Comparison of ENCODE assay signal across 35 mouse cellular contexts in genomic region chr16:76774032-76774431, GRCm38 (mm10).
"Had no signal": no experiment of that assay in that cellular context is flagged by ENCODE, and none has a peak within 500 bp of the region (broad histone marks: within the 10 kb centered on the region; RNA-seq: fewer than 3 reads in every experiment).

No protein-coding gene starts in this region.

- DNase-seq: heart, adult 2 months; heart, postnatal 10 days; heart, postnatal 14 days; heart, postnatal 36 days; heart, postnatal 4 days; kidney, adult 11 months; kidney, adult 18-20 months; kidney, adult 2 months; kidney, adult 8-10 months; kidney, adult 9 months; kidney, postnatal 10 days; kidney, postnatal 14 days; kidney, postnatal 25 days; kidney, postnatal 36 days; kidney, postnatal 4 days; layer of hippocampus, adult 9-11 months had no signal

- H3K27ac ChIP-seq: heart, adult 2 months; heart, embryonic 10.5 days; heart, embryonic 13.5 days; heart, embryonic 15.5 days; hindbrain, embryonic 10.5 days; hindbrain, embryonic 12.5 days; hindbrain, embryonic 13.5 days; hindbrain, embryonic 14.5 days; hindbrain, embryonic 15.5 days; hindbrain, postnatal 0 days; intestine, embryonic 15.5 days; kidney, embryonic 15.5 days; kidney, postnatal 0 days; layer of hippocampus, adult 2 months had no signal

- H3K4me3 ChIP-seq: heart, adult 2 months; heart, embryonic 10.5 days; heart, embryonic 12.5 days; heart, embryonic 13.5 days; heart, embryonic 15.5 days; hindbrain, embryonic 10.5 days; hindbrain, embryonic 12.5 days; hindbrain, embryonic 13.5 days; hindbrain, embryonic 15.5 days; intestine, embryonic 15.5 days; kidney, embryonic 15.5 days; layer of hippocampus, adult 2 months had no signal

- H3K9me3 ChIP-seq: heart, embryonic 10.5 days; heart, embryonic 12.5 days; heart, embryonic 13.5 days; heart, embryonic 15.5 days; hindbrain, embryonic 10.5 days; hindbrain, embryonic 12.5 days; hindbrain, embryonic 13.5 days; hindbrain, embryonic 15.5 days; intestine, embryonic 15.5 days; kidney, embryonic 15.5 days had no signal

- ATAC-seq: hindbrain, embryonic 16.5 days; hindbrain, postnatal 0 days; inflammation-experienced regulatory T-cells, adult 6 months; intestine, embryonic 15.5 days; intestine, embryonic 16.5 days; intestine, postnatal 0 days had no signal

- H3K4me1 ChIP-seq: heart, embryonic 10.5 days; heart, embryonic 12.5 days; heart, embryonic 13.5 days; heart, embryonic 15.5 days; hindbrain, embryonic 12.5 days; hindbrain, embryonic 13.5 days; hindbrain, embryonic 15.5 days; intestine, embryonic 15.5 days; kidney, embryonic 15.5 days had no signal

- H3K4me2 ChIP-seq: heart, embryonic 11.5 days; heart, embryonic 12.5 days; heart, embryonic 13.5 days; heart, embryonic 15.5 days; hindbrain, embryonic 12.5 days; hindbrain, embryonic 13.5 days; hindbrain, embryonic 14.5 days; hindbrain, embryonic 15.5 days; intestine, embryonic 15.5 days; kidney, embryonic 15.5 days had no signal

- H3K27me3 ChIP-seq: heart, embryonic 12.5 days; heart, embryonic 13.5 days; heart, embryonic 15.5 days; hindbrain, embryonic 12.5 days; hindbrain, embryonic 13.5 days; hindbrain, embryonic 15.5 days; intestine, embryonic 15.5 days; kidney, embryonic 15.5 days had no signal

- H3K9ac ChIP-seq: heart, embryonic 12.5 days; heart, embryonic 13.5 days; heart, embryonic 15.5 days; hindbrain, embryonic 12.5 days; hindbrain, embryonic 13.5 days; hindbrain, embryonic 14.5 days; hindbrain, embryonic 15.5 days; intestine, embryonic 15.5 days; kidney, embryonic 15.5 days had no signal

- H3K36me3 ChIP-seq: heart, embryonic 10.5 days; heart, embryonic 12.5 days; heart, embryonic 13.5 days; heart, embryonic 15.5 days; hindbrain, embryonic 10.5 days; hindbrain, embryonic 12.5 days; hindbrain, embryonic 13.5 days; hindbrain, embryonic 15.5 days; intestine, embryonic 15.5 days; kidney, embryonic 15.5 days had no signal
